Mouse (Mus musculus): ENCODE results near the gene Pex14. TPM values are rescaled to one million over a fixed set of nuclear protein-coding genes. Genes with fewer than 3 reads are reported as not detected.
A peak's percentile ranks its signal among the peaks of the same experiment; 100 is the strongest.

Gene Pex14
- total RNA-seq, 2 experiments from 2014 or later: 48.4 to 57.5 TPM

GRCm38 (mm10) chr4:149060621-149061431, 38.9 kb downstream of the Pex14 start:
- intact Hi-C loops (cut with DNase I): loop anchor here (5.0 kb wide), 1 partner anchor 319 kb away; no protein-coding TSS in a partner anchor
- DNase-seq (ENCODE audit: low spot score in 2 of 2): no peak

- intact Hi-C loops (cut with DNase I): loop anchor here (5.0 kb wide), 1 partner anchor 317 kb away; no protein-coding TSS in a partner anchor
- DNase-seq (ENCODE audit: low spot score in 2 of 2): no peak
Observed at GRCm38 (mm10) chr4:149059713-149060112, 40.0 kb downstream of the Pex14 start.

- no peak for DNase-seq (ENCODE audit: low spot score in 2 of 2)
- intact Hi-C loops (cut with DNase I): no loop called here
Observed at GRCm38 (mm10) chr4:149058298-149058697, 41.4 kb downstream of the Pex14 start.

- no peak for DNase-seq (ENCODE audit: low spot score in 2 of 2)
Observed at GRCm38 (mm10) chr4:149057470-149057869, 42.2 kb downstream of the Pex14 start.

GRCm38 (mm10) chr4:149056957-149057356, 42.7 kb downstream of the Pex14 start:
- intact Hi-C loops (cut with DNase I): no loop called here
- no peak for DNase-seq (ENCODE audit: low spot score in 2 of 2)

More at GRCm38 (mm10) chr4:149057470-149057869, 42.2 kb downstream of the Pex14 start:
- intact Hi-C loops (cut with DNase I): no loop called here

GRCm38 (mm10) chr4:149055847-149056246, 43.8 kb downstream of the Pex14 start:
- intact Hi-C loops (cut with DNase I): no loop called here
- no peak for DNase-seq (ENCODE audit: low spot score in 2 of 2)

- intact Hi-C loops (cut with DNase I): no loop called here
- DNase-seq (ENCODE audit: low spot score in 2 of 2): no peak
Observed at GRCm38 (mm10) chr4:149049351-149050159, 50.1 kb downstream of the Pex14 start.

GRCm38 (mm10) chr4:149048625-149049228, 50.9 kb downstream of the Pex14 start:
- intact Hi-C loops (cut with DNase I): no loop called here
- no peak for DNase-seq (ENCODE audit: low spot score in 2 of 2)

GRCm38 (mm10) chr4:149047360-149047759, 52.3 kb downstream of the Pex14 start:
- intact Hi-C loops (cut with DNase I): no loop called here

GRCm38 (mm10) chr4:149045885-149046284, 53.8 kb downstream of the Pex14 start:
- DNase-seq (ENCODE audit: low spot score in 2 of 2): no peak
- intact Hi-C loops (cut with DNase I): no loop called here

More at GRCm38 (mm10) chr4:149047360-149047759, 52.3 kb downstream of the Pex14 start:
- no peak for DNase-seq (ENCODE audit: low spot score in 2 of 2)

GRCm38 (mm10) chr4:149040289-149040688, 59.4 kb downstream of the Pex14 start:
- intact Hi-C loops (cut with DNase I): no loop called here
- DNase-seq (ENCODE audit: low spot score in 2 of 2): no peak

- DNase-seq (ENCODE audit: low spot score in 2 of 2): no peak
- intact Hi-C loops (cut with DNase I): no loop called here
Observed at GRCm38 (mm10) chr4:149037706-149038105, 62.0 kb downstream of the Pex14 start.

- intact Hi-C loops (cut with DNase I): no loop called here
- no peak for DNase-seq (ENCODE audit: low spot score in 2 of 2)
Observed at GRCm38 (mm10) chr4:149036592-149036991, 63.1 kb downstream of the Pex14 start.

- intact Hi-C loops (cut with DNase I): no loop called here
- DNase-seq (ENCODE audit: low spot score in 2 of 2): no peak
Observed at GRCm38 (mm10) chr4:149031507-149031906, 68.2 kb downstream of the Pex14 start.

GRCm38 (mm10) chr4:149027571-149027970, 72.1 kb downstream of the Pex14 start:
- no peak for DNase-seq (ENCODE audit: low spot score in 2 of 2)

GRCm38 (mm10) chr4:149025242-149025641, 74.4 kb downstream of the Pex14 start:
- DNase-seq (ENCODE audit: low spot score in 2 of 2): peak in 1 of 2 experiments; percentile 15
- intact Hi-C loops (cut with DNase I): no loop called here

More at GRCm38 (mm10) chr4:149027571-149027970, 72.1 kb downstream of the Pex14 start:
- intact Hi-C loops (cut with DNase I): no loop called here

- intact Hi-C loops (cut with DNase I): no loop called here
Observed at GRCm38 (mm10) chr4:149021021-149021420, 78.7 kb downstream of the Pex14 start.

GRCm38 (mm10) chr4:149019456-149019855, 80.2 kb downstream of the Pex14 start:
- intact Hi-C loops (cut with DNase I): no loop called here
- no peak for DNase-seq (ENCODE audit: low spot score in 2 of 2)

More at GRCm38 (mm10) chr4:149021021-149021420, 78.7 kb downstream of the Pex14 start:
- no peak for DNase-seq (ENCODE audit: low spot score in 2 of 2)

GRCm38 (mm10) chr4:149006756-149007155, 92.9 kb downstream of the Pex14 start:
- DNase-seq (ENCODE audit: low spot score in 2 of 2): no peak
- intact Hi-C loops (cut with DNase I): no loop called here

GRCm38 (mm10) chr4:149006107-149006506, 93.6 kb downstream of the Pex14 start:
- DNase-seq (ENCODE audit: low spot score in 2 of 2): no peak
- intact Hi-C loops (cut with DNase I): no loop called here

All from left cerebral cortex, postnatal 36 days (tissue).